Mouse (Mus musculus): Measurements from ENCODE around the gene Fam186b.
A peak's percentile ranks its signal among the peaks of the same experiment; 100 is the strongest.

Gene Fam186b

DNA sequence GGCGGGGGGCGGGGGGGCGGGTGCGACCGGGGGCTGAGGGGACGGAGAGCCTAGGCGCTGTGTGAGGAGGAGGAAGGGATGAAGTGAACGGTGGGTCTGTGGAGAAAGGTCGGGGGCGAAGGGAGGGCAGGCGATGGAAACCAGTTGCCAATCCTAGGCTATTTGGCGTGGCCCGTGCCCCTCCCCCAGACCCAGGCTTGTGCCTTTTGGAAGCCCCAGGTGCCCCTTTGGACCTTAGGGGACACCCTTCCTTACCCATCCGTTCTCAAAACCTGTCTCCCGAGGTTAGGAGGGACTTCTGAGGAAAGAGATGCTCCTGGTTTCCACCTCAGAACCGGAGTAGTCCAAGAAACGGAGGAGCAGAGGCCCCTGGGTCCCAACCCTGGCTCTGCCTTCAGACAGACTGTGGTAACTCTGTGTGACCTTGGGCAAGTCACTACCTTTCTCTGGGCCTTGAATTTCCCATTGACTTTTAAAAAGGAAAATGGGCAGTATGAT lies at the start of gene Fam186b:
TSS of gene Fam186b (minus strand) at position 405 of the 498 bp plus-strand sequence.
- DNase-seq (ENCODE audit: low spot score in 2 of 2) = no peak

DNA sequence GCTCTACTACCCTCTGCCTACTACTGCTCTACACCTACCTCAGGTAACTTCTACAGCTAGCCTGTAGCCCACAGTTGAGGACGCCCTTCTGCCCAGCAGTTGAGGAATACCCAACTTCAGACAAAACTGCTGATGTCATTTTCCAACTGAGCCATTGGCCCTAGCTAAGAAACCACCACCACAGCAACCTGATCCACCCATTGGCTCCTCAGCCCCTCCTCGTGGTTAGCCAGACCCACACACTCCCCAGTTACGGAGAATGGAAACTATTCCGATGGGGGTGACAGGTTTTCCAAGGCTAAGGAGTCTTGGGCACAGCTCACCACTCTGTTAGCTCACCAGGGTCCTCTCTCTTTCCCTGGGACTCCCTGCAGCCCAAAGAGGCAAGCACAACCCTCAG lies 49.3 kb upstream of the Fam186b start:
- DNase-seq (ENCODE audit: low spot score in 2 of 2) = no peak

DNA sequence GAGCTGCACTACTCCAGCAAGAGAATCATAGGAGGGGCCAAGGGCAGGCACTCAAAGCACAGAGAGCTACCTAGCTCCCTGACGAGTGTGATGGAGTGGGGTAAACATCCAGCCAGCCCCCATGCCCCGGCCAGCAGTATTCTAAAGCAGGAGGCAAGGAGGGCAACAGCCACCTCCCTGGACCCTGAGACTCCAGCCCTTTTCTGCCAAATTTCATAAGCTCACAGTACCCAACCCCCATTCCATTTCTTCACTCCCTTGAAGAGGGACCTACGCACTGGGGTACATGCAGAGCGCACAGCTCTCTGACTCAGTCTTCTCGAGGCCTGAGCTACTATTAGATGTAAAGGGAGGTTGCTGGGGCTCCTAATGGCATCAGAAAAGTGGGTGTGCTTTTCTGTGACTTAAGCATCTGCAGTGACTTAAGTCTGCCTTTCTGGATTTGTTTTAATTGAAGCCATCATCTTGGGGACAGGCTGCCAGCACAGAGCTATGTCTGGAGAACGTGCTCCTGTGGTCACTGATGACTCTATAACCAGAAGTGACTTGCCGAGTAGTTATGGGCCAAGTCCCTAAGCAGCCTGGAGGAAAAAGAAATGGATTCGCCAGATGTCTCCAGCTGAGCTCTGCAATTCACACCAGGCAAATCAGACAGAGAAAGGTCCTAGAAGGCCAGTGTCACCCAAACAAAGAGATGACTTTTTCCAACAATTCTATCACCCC lies 48.6 kb upstream of the Fam186b start:
- no peak for DNase-seq (ENCODE audit: low spot score in 2 of 2)

DNA sequence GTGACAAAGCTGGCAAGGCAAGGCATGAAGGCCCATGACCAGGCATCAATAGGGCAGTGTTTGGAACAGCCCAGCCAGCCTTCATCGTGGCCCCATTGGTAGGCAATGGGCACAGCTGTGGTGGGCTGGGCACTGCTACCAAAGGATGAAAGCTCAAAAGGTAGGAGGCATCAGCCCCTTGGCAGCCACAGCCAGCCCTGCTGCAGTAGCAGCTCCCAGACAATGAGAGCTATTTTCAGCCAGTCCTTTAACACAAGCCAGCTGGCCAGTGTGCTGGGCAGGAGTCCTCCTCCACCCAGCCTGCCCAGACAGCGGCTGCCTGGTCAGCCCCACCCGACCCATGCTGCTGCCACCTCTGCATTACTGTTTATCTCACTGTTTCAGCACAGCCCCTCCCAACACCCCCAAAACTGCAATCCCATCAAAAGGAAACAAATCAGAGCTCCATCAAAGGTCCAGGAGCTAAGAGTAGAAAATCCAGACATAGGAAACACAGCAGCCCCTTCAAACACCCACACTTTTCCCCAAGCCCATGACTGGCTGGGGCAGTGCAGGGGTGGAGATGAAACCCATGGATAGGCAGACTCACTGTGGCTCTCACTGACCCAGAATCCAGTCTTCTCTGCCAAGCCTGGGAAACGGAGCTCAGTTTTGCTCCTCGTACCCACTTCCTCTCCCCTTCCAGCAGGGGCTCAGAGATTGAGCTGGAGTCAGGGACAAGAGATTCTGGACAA lies 47.9 kb upstream of the Fam186b start:
- peak; percentile 55 to 75 for DNase-seq (ENCODE audit: low spot score in 2 of 2)

DNA sequence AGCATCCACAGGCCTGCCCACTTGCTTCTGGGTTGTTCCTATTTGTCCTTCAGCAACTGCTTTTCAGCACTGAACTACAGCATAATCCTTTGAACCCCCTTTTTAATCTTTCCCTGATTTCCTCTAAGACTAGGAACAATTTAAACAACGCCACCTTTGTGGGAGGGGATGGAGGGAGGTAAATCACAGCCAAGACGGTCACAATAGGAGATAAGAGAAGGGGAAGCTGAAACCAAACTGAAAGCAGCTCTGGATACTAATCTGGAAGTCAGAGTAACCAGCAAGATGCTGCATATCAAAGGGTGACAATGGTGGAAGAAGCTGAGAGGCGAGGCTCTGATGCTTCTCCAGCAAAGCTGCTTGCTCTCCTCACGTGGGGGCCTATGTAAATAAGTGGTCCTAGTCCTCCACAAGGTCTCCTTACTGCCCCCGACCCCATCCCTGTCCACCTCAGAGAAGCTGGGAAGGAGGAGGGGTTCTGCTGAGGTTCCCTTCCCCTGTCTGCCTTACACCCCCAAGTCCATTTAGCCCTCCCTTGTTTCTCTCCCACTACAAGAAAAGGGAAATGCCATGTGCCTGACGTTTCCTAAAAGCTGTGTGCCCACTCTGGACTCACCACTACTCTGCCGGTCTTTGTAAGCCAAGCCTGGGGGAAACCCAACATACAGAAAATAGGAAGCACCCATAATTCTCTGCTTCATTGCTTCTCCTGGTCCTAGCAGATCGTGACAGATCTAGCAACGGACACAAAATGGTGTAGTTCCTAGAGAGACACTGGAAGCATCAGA lies 46.7 kb upstream of the Fam186b start:
- DNase-seq (ENCODE audit: low spot score in 2 of 2) = no peak

DNA sequence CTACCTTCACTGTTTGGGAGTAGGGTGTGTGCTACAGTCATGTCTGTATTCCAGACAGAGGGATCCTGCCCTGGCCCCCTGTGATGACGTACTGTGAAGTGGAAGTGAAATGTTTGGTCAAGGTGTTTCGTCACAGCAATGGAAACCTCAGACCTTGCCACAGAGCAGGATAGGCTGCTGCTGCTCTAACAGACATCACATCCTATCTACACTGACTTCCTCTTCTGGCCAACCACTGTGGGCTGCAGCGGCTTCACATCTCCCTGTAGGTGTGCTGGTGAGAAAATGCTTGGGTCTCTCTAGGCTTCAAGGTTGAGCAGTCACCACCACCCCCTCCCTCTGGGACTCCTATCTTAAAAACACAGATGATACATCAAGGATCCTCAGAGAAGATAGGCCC lies 45.4 kb upstream of the Fam186b start:
- no peak for DNase-seq (ENCODE audit: low spot score in 2 of 2)

DNA sequence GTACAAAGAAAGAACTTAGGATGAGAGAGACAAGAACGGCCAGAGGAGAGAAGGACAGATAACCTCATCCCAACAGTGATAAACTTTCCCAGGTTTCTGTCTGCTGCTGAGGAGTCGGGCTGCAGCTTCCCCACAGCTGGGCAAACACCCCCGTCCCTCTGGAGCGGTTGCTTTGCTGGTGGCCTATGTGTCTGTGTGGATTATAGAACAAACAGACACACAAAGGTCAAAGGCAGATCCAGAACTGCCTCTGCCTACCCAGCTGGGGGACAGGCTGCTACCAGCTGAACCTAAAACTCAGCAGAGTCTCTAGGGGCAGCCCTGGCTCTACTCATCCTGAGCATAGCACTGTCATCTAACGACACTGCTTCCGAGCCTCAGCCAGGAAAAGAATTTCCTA lies 44.0 kb upstream of the Fam186b start:
- no peak for DNase-seq (ENCODE audit: low spot score in 2 of 2)

DNA sequence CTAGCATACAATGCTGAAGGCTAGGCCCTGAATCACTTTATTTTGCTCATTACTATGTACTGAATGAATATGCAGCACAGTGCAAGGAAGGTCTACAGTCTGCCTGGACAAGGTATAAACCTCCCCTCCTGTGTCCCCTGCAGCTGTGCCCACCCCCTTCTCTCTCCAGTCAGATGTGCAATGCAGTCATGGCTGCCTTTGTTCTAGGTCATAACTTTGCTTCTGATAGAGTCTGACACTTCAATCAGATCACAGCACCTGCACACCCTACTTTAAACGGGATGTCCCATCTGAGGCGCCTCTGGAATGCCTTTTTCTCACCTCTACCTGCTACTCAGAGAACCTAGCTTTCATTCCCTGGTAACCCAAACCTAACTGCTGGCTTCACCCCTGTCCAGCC lies 43.2 kb upstream of the Fam186b start:
- no peak for DNase-seq (ENCODE audit: low spot score in 2 of 2)

DNA sequence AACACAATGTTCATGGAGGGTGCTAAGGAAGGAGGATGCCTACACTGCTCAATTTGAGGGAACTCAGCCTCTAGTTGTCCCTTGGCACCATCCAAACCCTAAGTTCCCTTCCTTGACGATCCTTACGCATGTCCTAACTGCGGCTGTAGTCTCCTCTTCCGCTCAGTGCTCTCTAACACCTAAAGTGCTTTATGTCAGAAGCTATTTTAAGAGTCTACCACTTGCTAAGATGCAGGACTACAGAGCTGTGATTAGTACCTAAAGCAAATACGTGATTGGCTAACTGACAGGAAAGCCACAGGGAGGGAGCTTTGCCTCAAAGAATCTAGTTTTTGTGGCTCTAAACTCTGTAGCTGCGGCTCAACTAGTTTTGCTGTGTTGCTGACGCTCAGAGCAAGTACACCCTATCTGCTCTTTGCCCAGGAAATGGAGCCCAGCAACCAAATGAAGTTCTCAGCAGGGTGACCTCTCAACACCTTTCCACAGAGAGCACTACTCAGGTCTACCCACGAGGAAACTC lies 40.2 kb upstream of the Fam186b start:
- DNase-seq (ENCODE audit: low spot score in 2 of 2) = no peak

DNA sequence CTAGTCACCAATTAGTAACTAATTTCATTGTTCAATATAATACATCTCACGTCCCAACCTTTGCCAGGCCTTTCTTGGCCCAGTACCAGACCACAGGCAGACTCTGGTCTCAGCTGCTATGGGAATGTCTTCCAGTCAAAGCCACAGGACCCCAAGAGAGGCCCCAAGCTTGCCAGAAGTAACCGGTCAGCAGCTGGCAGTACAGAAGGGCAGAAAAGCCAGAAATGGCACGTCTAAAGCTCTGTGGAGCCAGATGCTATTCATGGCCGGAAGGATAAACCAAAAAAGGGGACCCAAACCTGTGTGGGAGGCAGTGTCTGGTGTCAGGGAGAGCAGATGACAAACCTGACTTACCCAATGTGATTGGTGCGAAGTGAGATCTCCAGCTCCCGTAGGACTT lies 38.8 kb upstream of the Fam186b start:
- no peak for DNase-seq (ENCODE audit: low spot score in 2 of 2)

DNA sequence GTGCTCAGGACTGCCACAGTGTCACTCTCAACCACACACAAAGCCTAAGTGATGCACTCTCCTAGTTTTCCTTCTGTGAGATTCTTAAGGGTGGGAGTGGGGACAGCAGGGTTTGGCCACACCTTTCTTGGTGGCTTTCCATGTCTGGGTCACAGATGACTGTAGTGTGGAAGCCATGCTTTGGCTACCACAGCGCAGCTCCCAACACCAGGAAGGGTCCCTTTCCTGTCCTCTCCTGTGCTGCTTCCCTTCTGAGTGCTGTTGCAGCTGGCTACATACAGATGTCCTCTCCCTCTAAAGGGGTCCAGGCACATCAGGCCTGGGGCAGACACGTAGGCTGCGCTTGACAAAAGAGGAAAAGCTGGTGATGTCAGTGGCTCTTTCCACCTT lies 38.0 kb upstream of the Fam186b start:
- DNase-seq (ENCODE audit: low spot score in 2 of 2) = no peak

DNA sequence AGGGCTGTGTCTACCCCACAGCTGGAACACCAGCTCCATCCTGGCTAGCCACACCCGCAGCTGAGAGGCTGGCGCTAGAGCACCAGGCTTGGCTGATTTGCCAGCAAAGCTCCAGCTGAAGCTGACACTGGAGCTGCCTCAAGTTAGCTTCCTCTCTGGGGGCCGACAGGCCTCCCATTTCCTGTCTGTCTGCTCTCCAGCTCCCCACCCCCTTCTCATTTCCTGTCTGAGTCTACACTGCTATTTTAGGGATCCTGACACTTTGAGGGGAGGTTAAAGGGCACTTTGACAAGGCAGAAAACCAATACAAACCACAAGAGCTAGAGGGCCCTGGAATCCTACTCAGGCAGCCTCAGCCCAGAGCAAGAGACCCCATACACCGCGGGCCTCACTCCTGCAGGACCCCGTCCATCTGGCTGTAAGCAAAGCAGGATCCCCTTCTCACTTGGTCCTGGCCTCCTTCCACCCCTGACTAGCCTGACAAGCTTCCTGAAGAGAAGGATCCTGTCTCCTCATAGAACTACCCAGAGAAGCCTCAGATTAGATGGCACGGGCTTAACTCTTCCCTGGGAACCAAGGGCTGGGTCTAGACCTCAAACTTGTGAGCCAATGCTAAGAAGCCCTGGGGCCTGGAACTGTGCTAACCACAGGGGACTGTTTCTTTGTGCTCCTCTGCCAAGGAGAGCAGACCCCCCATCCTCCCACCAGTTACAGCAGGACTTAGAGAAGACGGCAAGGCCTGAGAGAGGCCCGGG lies 37.4 kb upstream of the Fam186b start:
- no peak for DNase-seq (ENCODE audit: low spot score in 2 of 2)

DNA sequence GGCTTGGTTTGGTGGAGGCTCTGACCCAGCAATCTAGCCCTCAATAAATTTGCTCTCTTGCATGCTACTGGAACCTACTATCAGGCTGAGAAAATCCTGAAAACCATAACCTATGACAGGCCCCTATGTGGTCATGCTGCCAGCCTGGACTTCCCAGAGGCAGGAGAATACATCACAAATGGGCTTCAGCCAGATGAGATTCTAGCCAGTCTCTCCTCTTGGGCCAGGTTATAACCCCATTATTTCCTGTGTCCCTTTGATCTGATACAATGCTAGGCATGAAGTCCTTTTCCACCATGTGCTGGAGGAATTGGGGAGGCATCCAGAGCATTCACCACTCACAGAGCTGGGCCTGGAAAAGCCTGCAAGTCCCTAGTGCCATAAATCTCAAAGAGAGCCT lies 36.4 kb upstream of the Fam186b start:
- DNase-seq (ENCODE audit: low spot score in 2 of 2) = no peak

DNA sequence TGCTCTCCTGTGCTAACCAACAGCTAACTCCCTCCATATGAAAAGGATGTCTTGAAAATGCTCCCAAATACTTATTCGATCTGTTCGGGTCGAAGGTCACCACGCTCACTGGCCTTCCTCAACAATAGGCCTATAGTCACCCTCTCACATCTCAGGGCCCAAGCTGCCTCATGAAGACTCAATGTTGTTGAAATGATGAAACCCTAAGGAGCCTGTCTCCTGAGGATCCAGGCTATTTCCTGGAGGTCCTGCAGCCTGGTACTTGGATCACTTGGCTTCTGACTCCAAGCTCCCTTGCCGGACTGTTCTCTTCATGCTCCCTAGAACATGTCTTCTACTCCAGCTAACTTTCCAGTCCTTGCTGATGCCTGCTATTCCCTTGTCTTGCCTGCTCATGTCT lies 35.7 kb upstream of the Fam186b start:
- no peak for DNase-seq (ENCODE audit: low spot score in 2 of 2)

DNA sequence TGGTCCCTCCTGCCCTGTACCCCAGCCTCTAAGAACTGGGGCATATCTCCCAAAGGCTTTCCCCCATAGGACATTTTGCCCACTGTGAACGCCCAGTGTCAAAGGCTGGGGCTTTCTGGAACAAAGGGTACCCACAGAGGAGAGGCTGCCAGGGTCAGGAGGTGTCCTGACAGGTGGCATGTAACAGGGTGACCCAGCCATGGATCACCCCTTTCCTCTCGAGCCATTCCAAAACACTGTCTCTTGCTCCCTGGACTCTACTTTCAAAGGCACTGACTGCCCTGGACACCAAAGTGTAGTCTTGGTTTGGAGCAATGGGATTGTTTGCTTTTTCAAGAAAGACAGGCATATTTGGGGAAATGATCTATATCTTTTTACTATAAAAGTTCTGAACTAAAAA lies 34.6 kb upstream of the Fam186b start:
- no peak for DNase-seq (ENCODE audit: low spot score in 2 of 2)

DNA sequence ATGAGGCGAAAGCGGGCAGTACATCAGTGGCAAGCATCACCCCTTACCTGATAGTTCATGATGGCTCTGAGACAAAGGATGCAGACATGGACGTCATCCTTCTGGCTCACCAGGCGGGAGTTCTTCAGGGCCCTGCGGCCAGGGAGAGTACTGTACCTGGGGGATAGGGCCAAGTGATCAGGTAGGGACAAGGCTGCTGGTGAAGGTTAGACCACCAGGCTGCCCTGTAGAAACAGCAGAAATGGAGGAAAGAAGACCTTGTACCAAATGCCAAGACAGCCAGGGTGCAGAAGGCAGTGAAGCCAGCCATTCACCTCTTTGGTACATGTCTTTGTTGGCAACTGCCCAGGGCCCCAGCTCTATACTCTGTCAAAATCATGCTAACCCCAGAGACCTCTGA lies 32.3 kb upstream of the Fam186b start:
- no peak for DNase-seq (ENCODE audit: low spot score in 2 of 2)

DNA sequence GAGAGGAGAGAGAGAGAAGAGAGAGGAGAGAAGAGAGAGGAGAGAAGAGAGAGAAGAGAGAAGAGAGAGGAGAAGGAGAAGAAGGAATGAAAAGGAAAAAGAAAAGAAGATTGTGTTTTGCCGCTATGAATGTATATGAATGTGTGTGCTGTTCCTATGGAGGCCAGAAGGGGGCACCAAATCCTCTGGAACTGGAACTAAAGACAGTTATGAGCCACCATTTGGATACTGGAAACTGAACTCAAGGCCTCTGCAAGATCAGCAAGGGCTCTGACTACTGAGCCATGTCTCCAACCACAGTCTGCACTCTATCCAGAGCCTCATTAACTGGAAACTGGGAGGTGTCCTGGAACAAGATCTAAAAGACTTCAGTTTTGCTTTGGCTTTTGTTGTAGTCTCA lies 31.3 kb upstream of the Fam186b start:
- no peak for DNase-seq (ENCODE audit: low spot score in 2 of 2)

DNA sequence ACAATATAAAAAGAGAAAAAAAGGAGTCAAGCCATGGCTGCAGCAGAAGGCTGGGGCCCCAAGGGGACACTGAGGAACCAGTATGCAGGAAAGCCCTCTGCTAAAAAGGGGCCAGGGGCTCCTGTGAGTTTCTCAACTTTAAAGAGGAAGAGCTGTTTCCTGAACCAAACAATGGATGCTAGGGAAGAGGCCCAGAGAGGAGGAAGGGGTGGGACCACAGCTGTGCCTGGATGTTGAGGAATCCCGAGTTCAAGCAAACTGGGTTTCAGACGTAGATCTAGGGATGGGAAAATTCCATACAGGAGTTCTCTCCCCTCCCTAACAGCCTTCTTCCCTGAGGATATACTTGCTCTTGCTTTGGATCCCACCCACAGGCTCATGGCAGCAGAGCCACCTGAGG lies 30.7 kb upstream of the Fam186b start:
- DNase-seq (ENCODE audit: low spot score in 2 of 2) = no peak

DNA sequence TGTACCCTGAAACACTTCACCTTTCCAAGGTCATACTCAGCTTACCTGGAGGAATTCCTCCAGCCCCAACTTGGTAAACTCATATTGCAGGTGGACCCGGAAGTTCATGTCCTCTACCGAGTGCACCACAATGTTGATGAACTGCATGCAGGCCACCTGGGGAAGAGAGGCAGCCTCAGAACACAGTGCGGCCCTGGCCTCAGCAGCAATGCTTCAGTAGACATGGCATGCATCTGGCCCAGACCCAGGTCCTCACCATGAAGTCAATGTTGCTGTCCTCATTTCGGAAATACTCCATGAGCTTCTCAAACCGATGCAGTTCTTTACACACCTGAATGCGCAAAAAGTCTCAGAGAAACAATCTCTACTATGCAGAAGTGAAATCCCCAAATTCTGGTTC lies 29.9 kb upstream of the Fam186b start:
- DNase-seq (ENCODE audit: low spot score in 2 of 2) = no peak

DNA sequence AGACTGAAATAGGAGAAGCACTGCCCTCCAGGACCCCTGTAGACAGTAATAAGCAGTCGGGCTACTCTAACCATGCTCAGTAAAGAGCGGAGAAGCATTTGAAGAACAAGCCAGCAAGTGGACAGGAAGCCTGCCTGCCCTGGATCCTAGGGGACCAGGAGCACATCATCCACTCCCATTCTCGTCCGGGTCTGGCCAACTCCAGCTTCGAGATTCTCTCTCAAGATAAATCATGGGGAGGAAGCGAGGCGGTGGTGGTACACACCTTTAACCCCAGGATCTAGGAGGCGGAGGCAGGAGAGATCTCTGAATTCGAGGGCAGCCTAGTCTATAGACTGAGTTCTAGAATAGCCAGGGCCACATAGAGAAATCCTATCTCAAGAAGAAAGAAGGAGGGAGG lies 28.5 kb upstream of the Fam186b start:
- DNase-seq (ENCODE audit: low spot score in 2 of 2) = no peak

DNA sequence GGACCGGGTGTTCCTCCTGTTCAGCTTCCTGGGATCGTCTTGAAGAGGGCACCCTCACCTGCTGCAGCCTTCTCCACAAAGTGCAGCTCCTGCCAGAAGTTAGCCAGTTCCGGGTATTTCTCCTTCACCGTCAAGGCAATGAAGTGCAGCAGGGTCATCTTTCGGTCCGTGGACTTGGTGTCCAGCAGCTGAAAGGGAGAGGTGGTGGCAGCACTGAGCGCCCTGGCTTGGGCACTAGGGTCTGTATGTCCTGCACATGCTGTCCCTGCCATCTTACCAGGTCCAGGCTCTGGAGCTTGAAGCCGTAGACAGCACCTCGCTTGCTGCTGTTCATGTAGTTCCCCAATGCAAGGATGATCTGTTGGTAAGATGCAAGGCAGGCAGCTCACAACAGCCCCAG lies 25.3 kb upstream of the Fam186b start:
- no peak for DNase-seq (ENCODE audit: low spot score in 2 of 2)

All from frontal cortex, postnatal 36 days (tissue).